In genomic region chr9:37347988-37348642, GRCm38 (mm10) we compare ENCODE assay signal across 8 mouse cellular contexts. TPM values are rescaled to one million over a fixed set of nuclear protein-coding genes. Genes with fewer than 3 reads are reported as not detected.
DNase-seq lines count a peak whose midpoint lies in the region; ATAC-seq and TF ChIP-seq lines count a peak whose summit lies in the region.

Gene Ccdc15 (minus strand): TSS chr9:37348432.

- no peaks in the 10 kb centered on the region for H3K27me3 ChIP-seq in CH12.LX (replicated peaks)
- no peaks in the 10 kb centered on the region for H3K27me3 ChIP-seq in forebrain, embryonic 11.5 days (ENCODE audit: control insufficient read depth, insufficient read depth, low read length)
- no peaks in the 10 kb centered on the region for H3K27me3 ChIP-seq in heart, embryonic 16.5 days (ENCODE audit: control insufficient read depth, insufficient read depth, low read length)
- H3K27me3 ChIP-seq in liver, embryonic 15.5 days: no peaks in the 10 kb centered on the region
- H3K27me3 ChIP-seq in neural tube, embryonic 12.5 days (replicated peaks): no peaks in the 10 kb centered on the region

- peaks cover 2 to 10% of the 10 kb centered on the region in 2 experiments; a peak in 3 of 4 replicates for H3K4me1 ChIP-seq in CH12.LX (ENCODE audit: control insufficient read depth in 1 of 2, insufficient read depth in 2 of 2)
- no peaks in the 10 kb centered on the region for H3K4me1 ChIP-seq in forebrain, embryonic 11.5 days (replicated peaks; ENCODE audit: control insufficient read depth, insufficient read depth, low read length)
- peaks cover 8% of the 10 kb centered on the region for H3K4me1 ChIP-seq in heart, embryonic 16.5 days (ENCODE audit: control insufficient read depth, insufficient read depth, low read length)
- H3K4me1 ChIP-seq in liver, embryonic 15.5 days (replicated peaks): peaks cover 7% of the 10 kb centered on the region
- H3K4me1 ChIP-seq in neural tube, embryonic 12.5 days: peaks cover 11% of the 10 kb centered on the region; the same call in 1 of the 2 replicates

- DNase-seq in CH12.LX (ENCODE audit: extremely low read depth): peak; percentile 99
- DNase-seq in c-Kit-positive CD71-positive TER-119-negative erythroid progenitor cells, embryonic 14.5 days (ENCODE audit: low read depth): peak; percentile 94
- DNase-seq in forebrain, embryonic 11.5 days (ENCODE audit: low spot score): peak; percentile 98
- peak; percentile 98 for DNase-seq in kidney, postnatal 36 days
- peak; percentile 97 for DNase-seq in telencephalon, adult 2 months (ENCODE audit: low read depth, low spot score)

- H3K4me3 ChIP-seq in CH12.LX (replicated peaks in 1 of 3; ENCODE audit: low read depth in 2 of 3, low read length in 2 of 3, poor library complexity in 1 of 3): peak within 1 kb of the TSS; percentile 78 to 88 (median 79)
- H3K4me3 ChIP-seq in forebrain, embryonic 11.5 days (ENCODE audit: low read depth, low read length): peak within 1 kb of the TSS; percentile 73
- peak within 1 kb of the TSS; percentile 94 for H3K4me3 ChIP-seq in heart, embryonic 16.5 days (ENCODE audit: low read length)
- H3K4me3 ChIP-seq in liver, embryonic 15.5 days (replicated peaks): peak within 1 kb of the TSS; percentile 87
- H3K4me3 ChIP-seq in neural tube, embryonic 12.5 days: peak within 1 kb of the TSS; percentile 68

- H3K27ac ChIP-seq in CH12.LX (ENCODE audit: insufficient read depth, low read depth): no peak within 1 kb of the TSS
- peak within 1 kb of the TSS; percentile 91 for H3K27ac ChIP-seq in forebrain, embryonic 11.5 days (ENCODE audit: low read depth, low read length)
- H3K27ac ChIP-seq in heart, embryonic 16.5 days (ENCODE audit: low read length): peak within 1 kb of the TSS; percentile 96
- H3K27ac ChIP-seq in liver, embryonic 15.5 days (replicated peaks): peak within 1 kb of the TSS; percentile 94
- peak within 1 kb of the TSS; percentile 78 for H3K27ac ChIP-seq in neural tube, embryonic 12.5 days

- ATAC-seq in forebrain, embryonic 11.5 days (replicated peaks; ENCODE audit: low FRiP score): peak; percentile 99
- peak; percentile 99 for ATAC-seq in heart, embryonic 16.5 days (replicated peaks; ENCODE audit: extremely low read depth, insufficient read depth, low FRiP score)
- peak; percentile 96 for ATAC-seq in liver, embryonic 15.5 days (ENCODE audit: insufficient read depth)
- ATAC-seq in neural tube, embryonic 12.5 days (ENCODE audit: low FRiP score, low read depth): peak; percentile 100

- no peaks in the 10 kb centered on the region; the same call in 1 of the 2 replicates for H3K79me2 ChIP-seq in CH12.LX (replicated peaks; ENCODE audit: control insufficient read depth, extremely low read depth, insufficient read depth, poor library complexity, severe bottlenecking)

- no peaks in the 10 kb centered on the region for H3K9me3 ChIP-seq in CH12.LX (replicated peaks; ENCODE audit: low read length)
- no peaks in the 10 kb centered on the region for H3K9me3 ChIP-seq in forebrain, embryonic 11.5 days (ENCODE audit: control insufficient read depth, low read length)
- H3K9me3 ChIP-seq in heart, embryonic 16.5 days (replicated peaks; ENCODE audit: control insufficient read depth, low read length): no peaks in the 10 kb centered on the region
- H3K9me3 ChIP-seq in liver, embryonic 15.5 days (replicated peaks): no peaks in the 10 kb centered on the region
- H3K9me3 ChIP-seq in neural tube, embryonic 12.5 days: no peaks in the 10 kb centered on the region

- TF ChIP-seq RAD21 in CH12.LX (IDR thresholded peaks at IDR 0.05; ENCODE audit: low read depth, low read length): no peak

- in situ Hi-C loops in CH12.LX (cut with MboI; ENCODE audit: low pct_ligation_motif_present, low pct_unique_long_range_greater_than_20kb, low sequenced_read_pairs): no loop called here

- peak; percentile 98 for TF ChIP-seq POLR2A in CH12.LX (IDR thresholded peaks at IDR 0.05; ENCODE audit: low read depth, low read length)

- TF ChIP-seq EP300 in CH12.LX (IDR thresholded peaks at IDR 0.05; ENCODE audit: low read length): no peak

- dilution Hi-C loops in CH12.LX (cut with MboI; ENCODE audit: extremely low pct_ligation_motif_present, extremely low pct_unique_long_range_greater_than_20kb, low sequenced_read_pairs): no loop called here

- under 1% methylated on average over 41 of the region's 41 CpGs for WGBS in forebrain, embryonic 11.5 days
- under 1% methylated on average over 41 of the region's 41 CpGs for WGBS in heart, embryonic 16.5 days
- WGBS in liver, embryonic 15.5 days (ENCODE audit: insufficient replicate concordance): under 1% methylated on average over 41 of the region's 41 CpGs
- WGBS in neural tube, embryonic 12.5 days: under 1% methylated on average over 41 of the region's 41 CpGs

- H3K36me3 ChIP-seq in CH12.LX (replicated peaks in 1 of 2; ENCODE audit: control insufficient read depth in 1 of 2, insufficient read depth in 1 of 2, low read length in 1 of 2): peaks cover 0 to 18% of the 10 kb centered on the region in 2 experiments
- no peaks in the 10 kb centered on the region for H3K36me3 ChIP-seq in forebrain, embryonic 11.5 days (ENCODE audit: control insufficient read depth, insufficient read depth, low read length)
- H3K36me3 ChIP-seq in heart, embryonic 16.5 days (ENCODE audit: control insufficient read depth, insufficient read depth): no peaks in the 10 kb centered on the region
- H3K36me3 ChIP-seq in liver, embryonic 15.5 days (replicated peaks): peaks cover 7% of the 10 kb centered on the region; the same call in 1 of the 2 replicates
- H3K36me3 ChIP-seq in neural tube, embryonic 12.5 days: no peaks in the 10 kb centered on the region

- H3K9ac ChIP-seq in CH12.LX (ENCODE audit: insufficient read depth, low read depth): peak within 1 kb of the TSS; percentile 97
- peak within 1 kb of the TSS; percentile 93 for H3K9ac ChIP-seq in forebrain, embryonic 11.5 days (ENCODE audit: low read length)
- peak within 1 kb of the TSS; percentile 96 for H3K9ac ChIP-seq in heart, embryonic 16.5 days (ENCODE audit: low read length)
- peak within 1 kb of the TSS; percentile 94 for H3K9ac ChIP-seq in liver, embryonic 15.5 days
- H3K9ac ChIP-seq in neural tube, embryonic 12.5 days: peak within 1 kb of the TSS; percentile 77

- peak within 1 kb of the TSS; percentile 76 for H3K4me2 ChIP-seq in CH12.LX (ENCODE audit: insufficient read depth, low read depth, poor library complexity, severe bottlenecking)
- H3K4me2 ChIP-seq in forebrain, embryonic 11.5 days (ENCODE audit: low read depth, low read length, severe bottlenecking): peak within 1 kb of the TSS; percentile 85
- peak within 1 kb of the TSS; percentile 87 for H3K4me2 ChIP-seq in heart, embryonic 16.5 days (ENCODE audit: low read depth, low read length)
- peak within 1 kb of the TSS; percentile 86 for H3K4me2 ChIP-seq in liver, embryonic 15.5 days
- peak within 1 kb of the TSS; percentile 81 for H3K4me2 ChIP-seq in neural tube, embryonic 12.5 days (replicated peaks)

- no peak for TF ChIP-seq CTCF in CH12.LX (conservative IDR thresholded peaks at IDR 0.05 in 1 of 2, IDR thresholded peaks at IDR 0.05 in 1 of 2; ENCODE audit: low read depth in 2 of 2, low read length in 2 of 2)

TF ChIP-seq in CH12.LX, 34 proteins besides CTCF, POLR2A, EP300 and RAD21 (continues in another document):
- TF ChIP-seq NELFE (IDR thresholded peaks at IDR 0.05; ENCODE audit: low read depth, low read length): peak; percentile 95
- no peak for TF ChIP-seq USF2 (conservative IDR thresholded peaks at IDR 0.05; ENCODE audit: low read depth, low read length)
- peak; percentile 95; the same call in 1 of the 2 replicates for TF ChIP-seq E2F4 (IDR thresholded peaks at IDR 0.05; ENCODE audit: insufficient replicate concordance, low read depth, low read length)
- TF ChIP-seq ETS1 (conservative IDR thresholded peaks at IDR 0.05; ENCODE audit: low read depth, low read length): no peak
- TF ChIP-seq USF1 (IDR thresholded peaks at IDR 0.05; ENCODE audit: low read depth, low read length): no peak
- TF ChIP-seq ZKSCAN1 (IDR thresholded peaks at IDR 0.05; ENCODE audit: borderline replicate concordance, low read depth, low read length): no peak
- no peak for TF ChIP-seq ZC3H11A (IDR thresholded peaks at IDR 0.05; ENCODE audit: low read depth, low read length)
- TF ChIP-seq MAZ (IDR thresholded peaks at IDR 0.05; ENCODE audit: low read depth, low read length): peak; percentile 47; the same call in 1 of the 2 replicates
- TF ChIP-seq JUN (IDR thresholded peaks at IDR 0.05; ENCODE audit: insufficient read depth, low read depth, low read length): peak; percentile 70
- TF ChIP-seq CHD2 (IDR thresholded peaks at IDR 0.05; ENCODE audit: low read length): no peak
- TF ChIP-seq HCFC1 (IDR thresholded peaks at IDR 0.05; ENCODE audit: low read depth, low read length): peak; percentile 82
- peak; percentile 99 for TF ChIP-seq ELF1 (IDR thresholded peaks at IDR 0.05; ENCODE audit: low read depth, low read length)
- no peak for TF ChIP-seq SMC3 (IDR thresholded peaks at IDR 0.05; ENCODE audit: low read depth, low read length)
- TF ChIP-seq BHLHE40 (IDR thresholded peaks at IDR 0.05; ENCODE audit: low read depth, low read length): no peak
- TF ChIP-seq MYC (IDR thresholded peaks at IDR 0.05; ENCODE audit: low read depth, low read length): 0 out of 2 replicates have a peak, but pooled peaks have one; percentile 71
- TF ChIP-seq GABPA (IDR thresholded peaks at IDR 0.05; ENCODE audit: insufficient replicate concordance, low read depth, low read length): no peak
- TF ChIP-seq POLR2AphosphoS2 (IDR thresholded peaks at IDR 0.05; ENCODE audit: low read depth, low read length): peak; percentile 73; the same call in 1 of the 2 replicates
- TF ChIP-seq MEF2A (IDR thresholded peaks at IDR 0.05; ENCODE audit: borderline replicate concordance, low read depth, low read length): 0 out of 2 replicates have a peak, but pooled peaks have one; percentile 52
- TF ChIP-seq JUND (conservative IDR thresholded peaks at IDR 0.05; ENCODE audit: low read depth, low read length): peak; percentile 80
- peak; percentile 90 for TF ChIP-seq SIN3A (IDR thresholded peaks at IDR 0.05; ENCODE audit: low read length)
- TF ChIP-seq MAFK (IDR thresholded peaks at IDR 0.05; ENCODE audit: insufficient replicate concordance, low read length): no peak
- no peak; the same call in 1 of the 2 replicates for TF ChIP-seq NRF1 (IDR thresholded peaks at IDR 0.05; ENCODE audit: low read depth, low read length)
- no peak for TF ChIP-seq ZNF384 (IDR thresholded peaks at IDR 0.05; ENCODE audit: low read depth, low read length)

RNA-seq across cellular contexts. Expression of gene Ccdc15, which starts in this region (rescaled TPM):
- total RNA-seq in CH12.LX (2012; rRNA removed) (5.3 and 6.8 TPM in 2 replicates), CH12.LX (2014; rRNA removed) (6.3 and 7.0 TPM in 2 replicates)
- 6.3 and 7.0 TPM in 2 replicates for polyA plus RNA-seq in CH12.LX (2012; ENCODE audit: insufficient read length, low read depth)
- 9.0 and 10.0 TPM in 2 replicates for polyA plus RNA-seq in forebrain, embryonic 11.5 days (2014; fragmentation: Nextera tagmentation; extraction: Ambion mirVana)
- 3.8 and 4.6 TPM in 2 replicates for polyA plus RNA-seq in heart, embryonic 16.5 days (2015; fragmentation: Nextera tagmentation; extraction: Ambion mirVana)
- 3.4 and 4.3 TPM in 2 replicates for polyA plus RNA-seq in liver, embryonic 15.5 days (2015; fragmentation: Nextera tagmentation; extraction: Ambion mirVana)
- polyA plus RNA-seq in neural tube, embryonic 12.5 days (2016; fragmentation: Nextera tagmentation; extraction: Ambion mirVana): 7.7 and 8.2 TPM in 2 replicates
